Mouse (Mus musculus): ENCODE results near the gene Gng12.
"Not testable (repeated sequence)": the region's sequence is repeated elsewhere in the genome, so short reads cannot be mapped to it uniquely, and the experiment has no call there.

Gng12 gene

GRCm38 (mm10) chr6:66896119-66896920 lies at the start of gene Gng12:
Gng12 (plus strand) TSS chr6:66896397.
- DNase-seq (ENCODE audit: low spot score), result peak; percentile 69

GRCm38 (mm10) chr6:66848936-66849335 lies 47.3 kb upstream of the Gng12 start:
- no peak for DNase-seq (ENCODE audit: low spot score)

GRCm38 (mm10) chr6:66856236-66856635 lies 40.0 kb upstream of the Gng12 start:
- DNase-seq (ENCODE audit: low spot score), result no peak

GRCm38 (mm10) chr6:66858356-66858755 lies 37.8 kb upstream of the Gng12 start:
- DNase-seq (ENCODE audit: low spot score), result no peak

GRCm38 (mm10) chr6:66859391-66859790 lies 36.8 kb upstream of the Gng12 start:
- no peak for DNase-seq (ENCODE audit: low spot score)

- DNase-seq (ENCODE audit: low spot score), result no peak
These were observed 31.7 kb upstream of the Gng12 start for GRCm38 (mm10) chr6:66864463-66864862.

GRCm38 (mm10) chr6:66866295-66866694 lies 29.9 kb upstream of the Gng12 start:
- DNase-seq (ENCODE audit: low spot score), result no peak

GRCm38 (mm10) chr6:66877048-66877447 lies 19.1 kb upstream of the Gng12 start:
- not testable (repeated sequence) for DNase-seq (ENCODE audit: low spot score)

- DNase-seq (ENCODE audit: low spot score), result no peak
These were observed 5.6 kb upstream of the Gng12 start for GRCm38 (mm10) chr6:66890349-66891158.

- DNase-seq (ENCODE audit: low spot score), result no peak
These were observed 2.2 kb upstream of the Gng12 start for GRCm38 (mm10) chr6:66893950-66894349.

- no peak for DNase-seq (ENCODE audit: low spot score)
These were observed 1.2 kb upstream of the Gng12 start for GRCm38 (mm10) chr6:66894999-66895398.

GRCm38 (mm10) chr6:66896921-66897645 lies 886 bp downstream of the Gng12 start:
- peak; percentile 52 for DNase-seq (ENCODE audit: low spot score)

GRCm38 (mm10) chr6:66897994-66898393 lies 1.8 kb downstream of the Gng12 start:
- no peak for DNase-seq (ENCODE audit: low spot score)

GRCm38 (mm10) chr6:66901926-66902325 lies 5.7 kb downstream of the Gng12 start:
- no peak for DNase-seq (ENCODE audit: low spot score)

GRCm38 (mm10) chr6:66903206-66903605 lies 7.0 kb downstream of the Gng12 start:
- DNase-seq (ENCODE audit: low spot score), result no peak

GRCm38 (mm10) chr6:66903720-66904119 lies 7.5 kb downstream of the Gng12 start:
- DNase-seq (ENCODE audit: low spot score), result no peak

GRCm38 (mm10) chr6:66906244-66906643 lies 10.0 kb downstream of the Gng12 start:
- DNase-seq (ENCODE audit: low spot score), result no peak

- no peak for DNase-seq (ENCODE audit: low spot score)
These were observed 12.3 kb downstream of the Gng12 start for GRCm38 (mm10) chr6:66908327-66908973.

GRCm38 (mm10) chr6:66910493-66911435 lies 14.6 kb downstream of the Gng12 start:
- no peak for DNase-seq (ENCODE audit: low spot score)

- no peak for DNase-seq (ENCODE audit: low spot score)
These were observed 17.2 kb downstream of the Gng12 start for GRCm38 (mm10) chr6:66913355-66913754.

- DNase-seq (ENCODE audit: low spot score), result no peak
These were observed 19.4 kb downstream of the Gng12 start for GRCm38 (mm10) chr6:66915592-66915991.

All from embryo, embryonic 10.5 days (tissue).